Mouse (Mus musculus) liver, adult 2 months (tissue): ENCODE results near the gene Dusp1.

Experiments
- CTCF ChIP-seq: fragments of 200-500 bp; IDR thresholded peaks from 2 replicates; pipeline ENCODE4 v1.5.1; 2011; ENCODE audit warnings: low read depth, low read length, control low read depth
- POLR2A ChIP-seq: fragments of 200-500 bp; IDR thresholded peaks from 2 replicates; pipeline ENCODE4 v1.6.1; 2011; ENCODE audit warnings: low read length, control low read depth; ENCODE audit not compliant: insufficient read depth; ENCODE audit errors: extremely low read depth

DNA sequence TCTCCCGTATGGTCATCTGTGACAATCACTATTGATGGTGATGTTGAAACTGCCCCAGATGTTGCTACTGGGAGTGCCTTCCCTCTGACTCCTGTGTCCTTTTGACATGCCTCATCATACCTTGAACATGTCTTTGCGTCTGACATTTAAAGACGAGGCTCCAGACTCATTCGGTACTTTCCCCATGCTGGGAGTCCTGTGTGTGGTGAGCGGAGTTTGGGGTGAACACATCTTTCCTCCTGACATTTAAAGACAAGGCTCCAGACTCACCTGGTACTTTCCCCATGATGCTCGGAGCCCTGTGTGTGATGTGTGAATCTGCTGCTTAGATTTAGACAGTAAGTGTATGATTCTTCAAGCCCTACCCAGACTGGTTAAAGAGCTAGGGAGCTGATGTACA, 10.8 kb downstream of the Dusp1 start:
- no peak for TF ChIP-seq POLR2A
- no peak for TF ChIP-seq CTCF
